Mouse (Mus musculus) embryonic facial prominence, embryonic 15.5 days (tissue): Measurements from ENCODE around the gene Rbm26. TPM values are rescaled to one million over a fixed set of nuclear protein-coding genes. Genes with fewer than 3 reads are reported as not detected.

Experiments used
- polyA plus RNA-seq: library from polyadenylated mRNA; unstranded; fragments of >200 nt; fragmentation: Nextera tagmentation; extraction: Ambion mirVana; gene quantifications from 2 replicates; pipeline ENCODE4 v1.2.1, GENCODE M21; 2015

Rbm26 gene
- polyA plus RNA-seq, 1 experiment from 2014 or later: 29.9 TPM

Other genes starting within 250 kb of the Rbm26 start
- 54.5 and 56.8 TPM in 2 replicates for gene Ndfip2, start 81.2 kb upstream of the Rbm26 start, polyA plus RNA-seq